Mouse (Mus musculus) embryo, embryonic 10.5 days (tissue): Measurements from ENCODE around the gene Galnt11.

ENCODE experiments used
- DNase-seq: peaks from one replicate; pipeline ENCODE4 v3.0.0-alpha.2; 2015; ENCODE audit warnings: low spot score

Galnt11 gene

GRCm38 (mm10) chr5:25252825-25253544, 31.3 kb downstream of the Galnt11 start:
- DNase-seq: no peak

- no peak for DNase-seq
Observed at GRCm38 (mm10) chr5:25254491-25254890, 32.8 kb downstream of the Galnt11 start.

GRCm38 (mm10) chr5:25256686-25257085, 35.0 kb downstream of the Galnt11 start:
- no peak for DNase-seq

GRCm38 (mm10) chr5:25261452-25261851, 39.7 kb downstream of the Galnt11 start:
- no peak for DNase-seq

GRCm38 (mm10) chr5:25262266-25262665, 40.6 kb downstream of the Galnt11 start:
- DNase-seq: no peak

GRCm38 (mm10) chr5:25268258-25268888, 46.7 kb downstream of the Galnt11 start:
- DNase-seq: no peak

- DNase-seq: no peak
Observed at GRCm38 (mm10) chr5:25275629-25276028, 53.9 kb downstream of the Galnt11 start.

GRCm38 (mm10) chr5:25276365-25276764, 54.7 kb downstream of the Galnt11 start:
- no peak for DNase-seq

- no peak for DNase-seq
Observed at GRCm38 (mm10) chr5:25283988-25284387, 62.3 kb downstream of the Galnt11 start.

GRCm38 (mm10) chr5:25296830-25297229, 75.1 kb downstream of the Galnt11 start:
- DNase-seq: peak; percentile 1

GRCm38 (mm10) chr5:25310226-25310625, 88.5 kb downstream of the Galnt11 start:
- no peak for DNase-seq

- no peak for DNase-seq
Observed at GRCm38 (mm10) chr5:25313881-25314280, 92.2 kb downstream of the Galnt11 start.
